Mouse (Mus musculus) MEL-GATA-1-ER (cell line): ENCODE data around the gene Cdk12.
"Not testable (repeated sequence)": the region's sequence is repeated elsewhere in the genome, so short reads cannot be mapped to it uniquely, and the experiment has no call there.

Source experiments
- DNase-seq: peaks from one replicate; pipeline ENCODE4 v3.0.0-alpha.2; 2012; ENCODE audit warnings: low read depth; ENCODE audit errors: extremely low read depth

The Cdk12 gene

GRCm38 (mm10) chr11:98202641-98203350, at the start of gene Cdk12:
Cdk12 (plus strand) TSS chr11:98203059.
- DNase-seq: peak; percentile 96

GRCm38 (mm10) chr11:98155094-98155493, 47.8 kb upstream of the Cdk12 start:
- no peak for DNase-seq

GRCm38 (mm10) chr11:98168400-98168799, 34.5 kb upstream of the Cdk12 start:
- DNase-seq: no peak

GRCm38 (mm10) chr11:98182149-98182548, 20.7 kb upstream of the Cdk12 start:
- DNase-seq: not testable (repeated sequence)

- no peak for DNase-seq
Measured at GRCm38 (mm10) chr11:98187640-98188395, 15.0 kb upstream of the Cdk12 start.

GRCm38 (mm10) chr11:98190820-98191219, 12.0 kb upstream of the Cdk12 start:
- no peak for DNase-seq

GRCm38 (mm10) chr11:98192901-98193805, 9.7 kb upstream of the Cdk12 start, which contains the start of gene Med1:
Med1 (minus strand) TSS chr11:98193293.
- peak; percentile 97 for DNase-seq

GRCm38 (mm10) chr11:98201791-98202640, 843 bp upstream of the Cdk12 start:
- DNase-seq: no peak

GRCm38 (mm10) chr11:98203351-98203911, 572 bp downstream of the Cdk12 start:
- no peak for DNase-seq

GRCm38 (mm10) chr11:98203931-98204421, 1.1 kb downstream of the Cdk12 start:
- no peak for DNase-seq

GRCm38 (mm10) chr11:98205463-98205862, 2.6 kb downstream of the Cdk12 start:
- no peak for DNase-seq

GRCm38 (mm10) chr11:98206281-98206680, 3.4 kb downstream of the Cdk12 start:
- not testable (repeated sequence) for DNase-seq

GRCm38 (mm10) chr11:98209661-98210060, 6.8 kb downstream of the Cdk12 start:
- DNase-seq: not testable (repeated sequence)

GRCm38 (mm10) chr11:98213311-98213710, 10.5 kb downstream of the Cdk12 start:
- DNase-seq: no peak

- no peak for DNase-seq
Measured at GRCm38 (mm10) chr11:98226349-98226748, 23.5 kb downstream of the Cdk12 start.

- DNase-seq: no peak
Measured at GRCm38 (mm10) chr11:98238416-98238815, 35.6 kb downstream of the Cdk12 start.

- no peak for DNase-seq
Measured at GRCm38 (mm10) chr11:98238995-98239394, 36.1 kb downstream of the Cdk12 start.

GRCm38 (mm10) chr11:98242910-98243309, 40.1 kb downstream of the Cdk12 start:
- not testable (repeated sequence) for DNase-seq

GRCm38 (mm10) chr11:98244415-98244814, 41.6 kb downstream of the Cdk12 start:
- no peak for DNase-seq

GRCm38 (mm10) chr11:98247325-98247724, 44.5 kb downstream of the Cdk12 start:
- DNase-seq: no peak
